In genomic region chr7:4658128-4658907, GRCm38 (mm10) we compare ENCODE assay signal across 8 mouse cellular contexts. TPM values are rescaled to one million over a fixed set of nuclear protein-coding genes. Genes with fewer than 3 reads are reported as not detected.
DNase-seq lines count a peak whose midpoint lies in the region; ATAC-seq and TF ChIP-seq lines count a peak whose summit lies in the region.

No protein-coding gene starts in this region.

- peaks cover 8% of the 10 kb centered on the region; the same call in 1 of the 2 replicates for H3K36me3 ChIP-seq in embryonic facial prominence, embryonic 14.5 days (ENCODE audit: control insufficient read depth, insufficient read depth, low read length)
- H3K36me3 ChIP-seq in hindbrain, embryonic 15.5 days = peaks cover 10% of the 10 kb centered on the region; the same call in 1 of the 2 replicates
- peaks cover 4% of the 10 kb centered on the region for H3K36me3 ChIP-seq in liver, embryonic 14.5 days (replicated peaks; ENCODE audit: control insufficient read depth, insufficient read depth, low read depth)

- H3K27me3 ChIP-seq in embryonic facial prominence, embryonic 14.5 days (replicated peaks; ENCODE audit: control insufficient read depth, insufficient read depth, low read length) = no peaks in the 10 kb centered on the region
- H3K27me3 ChIP-seq in hindbrain, embryonic 15.5 days = no peaks in the 10 kb centered on the region
- H3K27me3 ChIP-seq in liver, embryonic 14.5 days (ENCODE audit: control insufficient read depth, insufficient read depth, low read length) = no peaks in the 10 kb centered on the region

- no peak for TF ChIP-seq EP300 in liver, embryonic 14.5 days (IDR thresholded peaks at IDR 0.05; ENCODE audit: low read depth)

- H3K4me2 ChIP-seq in embryonic facial prominence, embryonic 14.5 days (ENCODE audit: low read depth, low read length) = peak overlapping the region; percentile 81
- H3K4me2 ChIP-seq in hindbrain, embryonic 15.5 days = peak overlapping the region; percentile 75
- peak overlapping the region; percentile 99 for H3K4me2 ChIP-seq in liver, embryonic 14.5 days (ENCODE audit: low read depth)

- no peaks in the 10 kb centered on the region for H3K9me3 ChIP-seq in embryonic facial prominence, embryonic 14.5 days (ENCODE audit: control insufficient read depth, low read length)
- H3K9me3 ChIP-seq in hindbrain, embryonic 15.5 days = no peaks in the 10 kb centered on the region
- H3K9me3 ChIP-seq in liver, embryonic 14.5 days (ENCODE audit: control insufficient read depth, low read length) = no peaks in the 10 kb centered on the region

- peak; percentile 71 for ATAC-seq in embryonic facial prominence, embryonic 14.5 days (ENCODE audit: low read depth)
- peak; percentile 77 for ATAC-seq in hindbrain, embryonic 15.5 days (ENCODE audit: low FRiP score, low read depth)
- ATAC-seq in liver, embryonic 14.5 days (ENCODE audit: insufficient read depth) = peak; percentile 55

- peak; percentile 18 to 54 for DNase-seq in layer of hippocampus, postnatal 14 days (ENCODE audit: low spot score in 2 of 2)
- no peak for DNase-seq in layer of hippocampus, adult 11-12 months (ENCODE audit: low spot score)
- DNase-seq in MN1 (ENCODE audit: low spot score) = peak; percentile 56
- peak; percentile 54 for DNase-seq in embryonic facial prominence, embryonic 14.5 days (ENCODE audit: low spot score)
- DNase-seq in liver, embryonic 14.5 days (ENCODE audit: low read depth in 3 of 3, low spot score in 3 of 3) = no peak
- DNase-seq in right cerebral cortex, postnatal 14 days = peak; percentile 63
- DNase-seq in layer of hippocampus, adult 9-11 months = no peak

- H3K9ac ChIP-seq in embryonic facial prominence, embryonic 14.5 days (ENCODE audit: low read depth, low read length) = peak overlapping the region; percentile 92
- H3K9ac ChIP-seq in hindbrain, embryonic 15.5 days = peak overlapping the region; percentile 98
- H3K9ac ChIP-seq in liver, embryonic 14.5 days (replicated peaks) = peak overlapping the region; percentile 94

- H3K27ac ChIP-seq in embryonic facial prominence, embryonic 14.5 days (replicated peaks; ENCODE audit: low read depth, low read length) = peak overlapping the region; percentile 98
- H3K27ac ChIP-seq in hindbrain, embryonic 15.5 days (replicated peaks) = peak overlapping the region; percentile 98
- H3K27ac ChIP-seq in liver, embryonic 14.5 days = peak overlapping the region; percentile 72

- no peak for TF ChIP-seq CTCF in liver, embryonic 14.5 days (IDR thresholded peaks at IDR 0.05; ENCODE audit: low read depth)

- peaks cover 21% of the 10 kb centered on the region for H3K4me1 ChIP-seq in embryonic facial prominence, embryonic 14.5 days (ENCODE audit: control insufficient read depth, insufficient read depth, low read length)
- peaks cover 59% of the 10 kb centered on the region for H3K4me1 ChIP-seq in hindbrain, embryonic 15.5 days (replicated peaks)
- H3K4me1 ChIP-seq in liver, embryonic 14.5 days (replicated peaks; ENCODE audit: control insufficient read depth in 2 of 2, insufficient read depth in 2 of 2, low read length in 1 of 2) = peaks cover 33 to 34% of the 10 kb centered on the region in 2 experiments

- under 1% methylated on average over 14 of the region's 78 CpGs for WGBS in embryonic facial prominence, embryonic 14.5 days
- WGBS in hindbrain, embryonic 15.5 days = under 1% methylated on average over 68 of the region's 78 CpGs
- under 1% methylated on average over 74 of the region's 78 CpGs for WGBS in liver, embryonic 14.5 days (ENCODE audit: insufficient replicate concordance)

- H3K4me3 ChIP-seq in embryonic facial prominence, embryonic 14.5 days (ENCODE audit: low read depth, low read length) = peak overlapping the region; percentile 81
- peak overlapping the region; percentile 90 for H3K4me3 ChIP-seq in hindbrain, embryonic 15.5 days
- H3K4me3 ChIP-seq in liver, embryonic 14.5 days (ENCODE audit: insufficient read depth in 1 of 2, low read depth in 2 of 2, low read length in 2 of 2) = peak overlapping the region; percentile 73 to 99

RNA-seq across cellular contexts. Expression of gene Ppp6r1, which starts 0.5 kb away (rescaled TPM):
- total RNA-seq in layer of hippocampus, postnatal 14 days (2021) = 100 to 1,000 TPM; 140 TPM
- polyA plus RNA-seq in embryonic facial prominence, embryonic 14.5 days (2014; fragmentation: Nextera tagmentation; extraction: Ambion mirVana) = 7.1 and 7.7 TPM in 2 replicates
- polyA plus RNA-seq in hindbrain, embryonic 15.5 days (2015; fragmentation: Nextera tagmentation; extraction: Ambion mirVana) = 10.0 and 10.2 TPM in 2 replicates
- 30.8 and 33.6 TPM in 2 replicates for polyA plus RNA-seq in liver, embryonic 14.5 days (2012; rRNA removed)
- polyA plus RNA-seq in liver, embryonic 14.5 days (2014; fragmentation: Nextera tagmentation; extraction: Ambion mirVana) = 4.3 and 5.1 TPM in 2 replicates

RNA-seq across cellular contexts. Expression of gene Hspbp1, which starts 26.6 kb away (rescaled TPM):
- total RNA-seq in layer of hippocampus, postnatal 14 days (2021) = 10 to 100 TPM; 89.0 to 94.8 TPM
- 77.5 and 77.7 TPM in 2 replicates for polyA plus RNA-seq in embryonic facial prominence, embryonic 14.5 days (2014; fragmentation: Nextera tagmentation; extraction: Ambion mirVana)
- 168 and 171 TPM in 2 replicates for polyA plus RNA-seq in hindbrain, embryonic 15.5 days (2015; fragmentation: Nextera tagmentation; extraction: Ambion mirVana)
- polyA plus RNA-seq in liver, embryonic 14.5 days (2012; rRNA removed) = 28.2 and 38.5 TPM in 2 replicates
- 56.7 and 60.6 TPM in 2 replicates for polyA plus RNA-seq in liver, embryonic 14.5 days (2014; fragmentation: Nextera tagmentation; extraction: Ambion mirVana)

RNA-seq across cellular contexts. Expression of gene Tmem86b, which starts 27.1 kb away (rescaled TPM):
- 10 to 100 TPM; 15.0 to 18.4 TPM for total RNA-seq in layer of hippocampus, postnatal 14 days (2021)
- polyA plus RNA-seq in embryonic facial prominence, embryonic 14.5 days (2014; fragmentation: Nextera tagmentation; extraction: Ambion mirVana) = 1.0 and 1.2 TPM in 2 replicates
- polyA plus RNA-seq in hindbrain, embryonic 15.5 days (2015; fragmentation: Nextera tagmentation; extraction: Ambion mirVana) = 2.3 and 2.5 TPM in 2 replicates
- polyA plus RNA-seq in liver, embryonic 14.5 days (2012; rRNA removed) = 36.4 and 51.0 TPM in 2 replicates
- polyA plus RNA-seq in liver, embryonic 14.5 days (2014; fragmentation: Nextera tagmentation; extraction: Ambion mirVana) = 30.5 and 32.9 TPM in 2 replicates

RNA-seq across cellular contexts. Expression of gene Brsk1, which starts 32.1 kb away (rescaled TPM):
- 100 to 1,000 TPM; 306 to 327 TPM for total RNA-seq in layer of hippocampus, postnatal 14 days (2021)
- 1.6 and 1.8 TPM in 2 replicates for polyA plus RNA-seq in embryonic facial prominence, embryonic 14.5 days (2014; fragmentation: Nextera tagmentation; extraction: Ambion mirVana)
- 7.1 and 8.7 TPM in 2 replicates for polyA plus RNA-seq in hindbrain, embryonic 15.5 days (2015; fragmentation: Nextera tagmentation; extraction: Ambion mirVana)
- polyA plus RNA-seq in liver, embryonic 14.5 days (2012; rRNA removed) = 0.39 and 0.54 TPM in 2 replicates
- not detected in 2 replicates for polyA plus RNA-seq in liver, embryonic 14.5 days (2014; fragmentation: Nextera tagmentation; extraction: Ambion mirVana)

RNA-seq across cellular contexts. Expression of gene Ptprh, which starts 54.5 kb away (rescaled TPM):
- under 1 TPM; 0.35 to 0.36 TPM for total RNA-seq in layer of hippocampus, postnatal 14 days (2021)
- polyA plus RNA-seq in embryonic facial prominence, embryonic 14.5 days (2014; fragmentation: Nextera tagmentation; extraction: Ambion mirVana) = not detected in 2 replicates
- polyA plus RNA-seq in hindbrain, embryonic 15.5 days (2015; fragmentation: Nextera tagmentation; extraction: Ambion mirVana) = 1.2 and 1.3 TPM in 2 replicates
- polyA plus RNA-seq in liver, embryonic 14.5 days (2012; rRNA removed) = not detected in 2 replicates
- not detected in 2 replicates for polyA plus RNA-seq in liver, embryonic 14.5 days (2014; fragmentation: Nextera tagmentation; extraction: Ambion mirVana)

Comparison
In these comparisons a context has a peak if more than half of its experiments do, and no peak if none do; other contexts are left out.
1. DNase-seq: peak in layer of hippocampus, postnatal 14 days (2 of 2), MN1 (single experiment), embryonic facial prominence, embryonic 14.5 days (single experiment) and right cerebral cortex, postnatal 14 days (single experiment); none in layer of hippocampus, adult 11-12 months (single experiment), liver, embryonic 14.5 days (0 of 3) and layer of hippocampus, adult 9-11 months (single experiment).
2. Peak in every context shown above with its lines, with median percentiles within 50 percentile points of each other: ATAC-seq, H3K27ac ChIP-seq, H3K4me2 ChIP-seq, H3K4me3 ChIP-seq and H3K9ac ChIP-seq.